Mouse (Mus musculus): ENCODE measurements around the gene Emc3.

Emc3 gene

GRCm38 (mm10) chr6:113495071-113495675 is 36.3 kb downstream of the Emc3 start:
- DNase-seq (ENCODE audit: low spot score): no peak

DNA sequence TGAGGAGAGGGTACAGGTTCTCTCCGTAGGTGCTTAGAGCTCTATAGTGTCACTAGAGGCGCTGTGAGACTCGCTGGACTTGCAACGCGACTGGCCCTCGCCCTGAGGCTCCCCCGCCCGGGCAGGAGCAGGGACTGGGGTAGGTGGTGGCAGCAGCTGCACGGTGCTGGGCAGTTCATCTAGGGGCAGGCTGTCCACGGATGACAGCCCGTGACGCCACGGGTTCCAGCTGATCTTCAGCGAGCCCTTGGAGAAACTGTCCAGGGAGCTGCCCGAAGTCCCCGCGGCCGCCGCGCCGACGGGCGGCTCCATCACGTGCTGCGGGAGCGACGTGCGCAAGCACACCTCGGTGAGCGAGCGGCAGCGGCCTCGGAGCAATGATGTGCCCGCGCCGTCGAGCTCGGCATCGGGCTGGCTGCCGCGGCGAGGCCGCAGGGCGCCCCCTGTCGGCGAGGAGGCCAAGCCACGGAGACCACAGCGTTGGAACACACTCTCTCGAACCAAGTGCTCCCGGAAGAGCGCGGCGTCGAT is 37.1 kb downstream of the Emc3 start:
- DNase-seq (ENCODE audit: low spot score): peak; percentile 90

GRCm38 (mm10) chr6:113492101-113492864 is 39.2 kb downstream of the Emc3 start:
- DNase-seq (ENCODE audit: low spot score): no peak

GRCm38 (mm10) chr6:113489410-113489809 is 42.0 kb downstream of the Emc3 start:
- no peak for DNase-seq (ENCODE audit: low spot score)

DNA sequence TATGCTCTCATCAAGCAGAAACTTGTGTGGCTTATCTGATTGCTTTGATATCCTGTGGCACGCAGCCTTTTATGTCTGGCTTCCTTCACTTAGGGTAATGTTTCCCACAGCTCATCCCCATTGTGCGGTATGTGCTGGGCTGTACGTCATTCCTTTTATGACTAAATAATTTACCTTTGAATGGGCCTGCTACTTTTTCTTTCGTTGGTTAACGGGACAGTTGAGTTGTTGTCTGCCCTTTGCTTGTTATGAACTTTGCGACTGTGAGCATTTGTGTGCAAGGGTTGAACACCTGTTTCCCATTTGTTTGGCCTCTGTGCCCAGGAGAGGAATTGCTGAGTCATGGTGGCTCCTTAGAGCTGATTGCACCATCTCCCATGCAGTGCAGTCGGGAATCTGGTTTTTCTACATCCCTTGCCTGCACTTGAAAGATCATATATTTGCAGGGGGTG is 44.3 kb downstream of the Emc3 start:
- DNase-seq (ENCODE audit: low spot score): no peak

DNA sequence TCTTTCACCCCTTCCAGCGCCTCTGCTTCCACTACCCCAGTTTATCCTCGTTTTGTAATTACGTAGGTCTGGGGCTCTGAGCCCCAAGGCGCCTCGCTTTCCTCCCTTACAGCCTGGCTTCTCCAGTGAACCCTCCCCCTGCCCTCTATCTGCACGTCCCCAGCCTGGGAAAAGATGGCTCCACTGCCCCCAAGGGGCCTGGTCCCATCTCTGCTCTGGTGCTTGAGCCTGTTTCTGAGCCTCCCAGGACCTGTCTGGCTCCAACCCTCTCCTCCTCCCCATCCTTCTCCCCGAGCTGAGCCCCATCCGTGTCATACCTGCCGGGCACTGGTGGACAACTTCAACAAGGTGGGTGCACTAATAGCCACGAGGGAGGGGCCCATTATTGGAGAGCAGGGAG is 47.7 kb downstream of the Emc3 start:
- DNase-seq (ENCODE audit: low spot score): no peak

GRCm38 (mm10) chr6:113483100-113483615 is 48.3 kb downstream of the Emc3 start, which contains the start of gene Creld1:
Creld1 (plus strand) TSS chr6:113483297.
- peak; percentile 95 for DNase-seq (ENCODE audit: low spot score)

GRCm38 (mm10) chr6:113482477-113483099 is 48.9 kb downstream of the Emc3 start:
- peak; percentile 62 for DNase-seq (ENCODE audit: low spot score)

- DNase-seq (ENCODE audit: low spot score): no peak
Observed at GRCm38 (mm10) chr6:113480555-113481373, 50.7 kb downstream of the Emc3 start.

DNA sequence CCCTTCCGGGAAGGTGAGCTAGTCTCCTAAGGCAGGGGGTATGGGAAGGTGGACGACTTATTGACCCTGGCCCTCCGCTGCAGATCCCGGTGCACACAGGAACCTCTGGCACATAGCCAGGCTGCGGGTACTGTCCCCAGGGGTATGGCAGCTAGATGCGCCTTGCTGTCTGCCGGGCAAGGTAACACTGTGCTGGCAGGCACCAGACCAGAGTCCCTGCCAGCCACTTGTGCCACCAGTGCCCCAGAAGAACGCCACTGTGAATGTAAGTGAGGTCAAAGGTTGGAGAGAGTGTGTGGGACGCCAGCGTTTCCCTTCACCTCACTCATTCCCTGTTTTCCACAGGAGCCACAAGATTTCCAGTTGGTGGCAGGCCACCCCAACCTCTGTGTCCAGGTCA is 52.5 kb downstream of the Emc3 start:
- DNase-seq (ENCODE audit: low spot score): no peak

DNA sequence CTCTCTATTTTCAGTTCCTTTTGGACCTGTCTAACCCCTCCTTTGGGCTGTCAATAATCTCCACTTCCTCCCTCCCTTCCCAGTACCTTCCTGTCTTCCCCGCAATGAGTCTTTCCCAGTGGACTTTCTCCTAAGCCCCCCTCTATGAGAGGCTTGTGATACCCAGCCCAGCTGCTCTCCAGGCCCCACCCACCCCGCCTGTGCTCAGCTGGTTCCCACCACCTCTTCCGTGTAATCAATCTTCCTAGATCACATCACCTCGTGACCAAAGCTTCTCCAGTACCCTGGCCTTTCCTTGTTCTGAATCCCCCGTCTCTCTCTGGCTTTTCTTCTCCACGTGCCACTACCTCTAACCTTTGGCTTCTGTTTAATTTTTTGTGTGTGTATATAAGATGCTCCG is 54.1 kb downstream of the Emc3 start:
- no peak for DNase-seq (ENCODE audit: low spot score)

DNA sequence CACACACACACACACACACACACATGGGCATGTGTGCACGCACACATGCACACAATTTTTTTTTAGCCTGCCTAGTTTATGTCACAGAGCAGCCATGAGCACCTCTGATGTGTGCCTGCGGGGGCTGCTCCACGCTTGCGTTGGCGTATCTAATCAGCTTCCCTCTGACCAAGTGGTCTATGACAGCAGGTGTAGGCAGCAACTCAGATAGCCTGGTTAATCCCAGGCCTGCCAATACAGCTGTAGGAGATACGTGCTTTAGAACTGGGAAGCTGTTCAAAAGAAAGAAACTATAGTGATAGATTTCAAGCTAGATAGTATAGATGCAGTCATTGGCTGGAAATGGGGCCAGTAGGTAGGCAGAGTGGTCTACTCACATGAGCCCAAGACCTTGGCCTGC is 57.7 kb downstream of the Emc3 start:
- DNase-seq (ENCODE audit: low spot score): no peak

DNA sequence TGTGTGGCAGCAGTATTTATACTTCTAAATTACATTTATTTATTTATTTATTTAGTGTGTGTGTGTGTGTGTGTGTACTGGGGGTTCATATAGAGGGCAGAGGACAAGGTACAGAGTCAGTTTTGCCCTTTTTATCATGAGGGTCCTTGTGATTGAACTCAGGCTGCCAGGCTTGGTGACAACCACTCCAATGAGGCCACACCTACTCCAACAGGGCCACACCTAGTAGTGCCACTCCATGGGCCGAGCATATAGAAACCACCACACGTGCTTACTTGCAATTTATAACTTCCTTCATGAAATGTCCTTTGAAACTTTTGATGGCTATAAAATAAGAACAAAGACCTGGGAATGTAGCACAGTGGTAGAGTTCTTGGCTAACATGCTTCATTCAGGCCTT is 58.2 kb downstream of the Emc3 start:
- no peak for DNase-seq (ENCODE audit: low spot score)

DNA sequence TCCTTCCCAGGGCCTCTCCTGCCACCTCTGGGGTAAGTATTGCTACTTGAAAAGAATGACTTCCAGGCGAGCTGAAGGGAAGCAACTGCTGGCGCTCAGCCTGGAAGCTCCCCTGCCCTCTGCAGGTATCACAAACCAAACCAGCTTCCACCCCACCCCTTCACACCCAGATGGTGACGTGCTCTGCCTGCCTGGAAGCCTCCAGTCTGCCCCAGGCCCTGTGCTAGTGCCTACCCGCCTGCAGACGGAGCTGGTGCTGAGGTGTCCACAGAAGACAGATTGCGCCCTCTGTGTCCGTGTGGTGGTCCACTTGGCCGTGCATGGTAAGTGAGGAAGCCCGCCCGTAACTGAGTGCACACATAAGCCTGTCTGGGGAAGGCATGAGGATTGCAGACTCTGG is 59.4 kb downstream of the Emc3 start:
- no peak for DNase-seq (ENCODE audit: low spot score)

DNA sequence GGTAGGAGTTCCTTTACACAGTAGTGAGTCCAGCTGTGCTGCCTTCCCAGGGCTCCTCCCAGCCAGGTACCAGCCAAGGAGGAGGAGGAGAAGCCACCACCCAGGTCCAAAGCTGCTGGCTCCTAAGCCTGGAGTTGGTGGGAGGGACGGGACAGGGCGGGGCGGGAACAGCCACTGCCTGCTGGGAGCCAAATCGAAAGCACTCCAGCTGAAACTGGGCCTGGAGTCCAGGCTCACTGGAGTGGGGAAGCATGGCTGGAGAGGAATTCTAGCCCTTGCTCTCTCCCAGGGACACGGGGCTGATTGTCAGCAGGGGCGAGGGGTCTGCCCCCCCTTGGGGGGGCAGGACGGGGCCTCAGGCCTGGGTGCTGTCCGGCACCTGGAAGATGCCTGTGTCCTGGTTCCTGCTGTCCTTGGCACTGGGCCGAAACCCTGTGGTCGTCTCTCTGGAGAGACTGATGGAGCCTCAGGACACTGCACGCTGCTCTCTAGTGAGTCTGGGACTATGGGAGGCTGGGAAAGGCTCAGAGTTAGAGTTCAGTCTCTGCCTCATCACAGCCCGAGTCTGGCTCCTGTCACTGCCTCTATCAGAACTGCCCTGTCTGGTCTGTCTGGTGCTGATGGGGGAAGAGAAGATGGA is 60.0 kb downstream of the Emc3 start, which contains the start of gene Il17rc:
TSS of gene Il17rc (plus strand) at position 131 of the 640 bp plus-strand sequence.
- peak; percentile 80 for DNase-seq (ENCODE audit: low spot score)

DNA sequence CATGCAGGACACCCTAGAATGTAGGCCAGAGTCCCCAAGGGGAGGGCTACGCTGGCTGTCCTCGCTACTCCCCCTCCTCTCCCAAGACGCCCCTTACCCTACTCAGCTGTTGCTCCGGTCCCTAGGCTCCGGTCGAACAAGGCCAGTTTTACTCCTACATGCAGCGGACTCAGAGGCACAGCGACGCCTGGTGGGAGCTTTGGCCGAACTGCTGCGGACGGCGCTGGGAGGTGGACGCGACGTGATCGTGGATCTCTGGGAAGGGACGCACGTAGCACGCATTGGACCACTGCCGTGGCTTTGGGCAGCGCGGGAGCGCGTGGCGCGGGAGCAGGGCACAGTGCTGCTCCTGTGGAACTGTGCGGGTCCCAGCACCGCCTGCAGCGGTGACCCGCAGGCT is 62.0 kb downstream of the Emc3 start:
- peak; percentile 93 for DNase-seq (ENCODE audit: low spot score)

DNA sequence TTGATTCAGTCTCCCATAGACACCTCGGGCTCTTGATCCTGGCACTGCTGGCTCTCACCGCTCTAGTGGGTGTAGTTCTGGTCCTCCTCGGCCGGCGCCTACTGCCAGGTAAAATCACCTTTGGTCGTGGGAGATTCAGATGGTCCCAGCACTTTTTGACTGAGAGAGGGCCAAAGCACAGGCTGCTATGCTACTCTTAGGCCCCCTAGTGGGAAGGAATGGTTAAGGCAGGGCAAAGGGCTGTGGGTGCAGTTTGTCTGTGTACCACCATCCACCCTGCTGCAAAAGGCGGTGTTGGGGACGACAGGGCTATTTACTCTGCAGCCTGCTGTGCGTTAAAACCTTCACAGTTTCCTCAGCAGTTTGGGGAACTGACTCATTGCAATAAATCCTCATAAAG is 62.4 kb downstream of the Emc3 start:
- DNase-seq (ENCODE audit: low spot score): peak; percentile 78

- no peak for DNase-seq (ENCODE audit: low spot score)
Observed at GRCm38 (mm10) chr6:113468512-113468911, 62.9 kb downstream of the Emc3 start.

DNA sequence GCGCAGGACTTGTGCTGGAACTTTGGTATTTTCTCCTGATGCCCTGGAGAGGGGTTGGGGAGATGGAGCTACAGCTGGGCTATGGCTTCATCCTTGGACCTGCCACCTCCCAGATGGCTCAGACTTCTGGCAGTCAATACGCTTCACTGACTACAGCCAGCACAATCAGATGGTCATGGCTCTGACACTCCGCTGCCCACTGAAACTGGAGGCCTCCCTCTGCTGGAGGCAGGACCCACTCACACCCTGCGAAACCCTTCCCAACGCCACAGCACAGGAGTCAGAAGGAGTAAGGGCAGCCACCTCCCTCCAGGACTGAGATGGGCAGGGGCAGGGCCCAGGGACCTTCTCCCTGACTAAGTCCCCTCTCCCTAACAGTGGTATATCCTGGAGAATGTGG is 65.8 kb downstream of the Emc3 start:
- no peak for DNase-seq (ENCODE audit: low spot score)

Measured in testis, postnatal 10 days (tissue).